Mouse (Mus musculus) embryonic fibroblast, embryonic 13.5 days (primary cell): ENCODE data around the gene Slc4a4. TPM values are rescaled to one million over a fixed set of nuclear protein-coding genes. Genes with fewer than 3 reads are reported as not detected.

Experiments
- H3K27ac ChIP-seq: 2 replicates; pipeline ENCODE4 v1.5.1; 2012; ENCODE audit warnings: low read length, control low read depth, inconsistent platforms; ENCODE audit not compliant: insufficient read depth
- H3K4me1 ChIP-seq: 2 replicates; pipeline ENCODE4 v1.6.1; 2011; ENCODE audit warnings: low read length; ENCODE audit not compliant: control insufficient read depth, insufficient read depth
- H3K4me3 ChIP-seq: 2 replicates; pipeline ENCODE4 v1.5.1; 2011; ENCODE audit warnings: mild to moderate bottlenecking, control low read depth, low read length; ENCODE audit not compliant: insufficient read depth
- CTCF ChIP-seq: IDR thresholded peaks from 2 replicates; pipeline ENCODE4 v1.5.1; 2011; ENCODE audit warnings: mild to moderate bottlenecking, control low read depth, low read length, moderate library complexity, borderline replicate concordance; ENCODE audit not compliant: insufficient read depth
- POLR2A ChIP-seq: IDR thresholded peaks from 2 replicates; pipeline ENCODE4 v1.6.1; 2011; ENCODE audit warnings: low read depth, mild to moderate bottlenecking, control low read depth, low read length, moderate library complexity
- polyA plus RNA-seq: library from polyadenylated mRNA; stranded (reverse); fragments of >200 nt; gene quantifications from 2 replicates; pipeline ENCODE4 v1.2.4, GENCODE M21; 2011; ENCODE audit warnings: low read depth; ENCODE audit not compliant: missing spikeins, insufficient read length

Gene Slc4a4
- polyA plus RNA-seq, 1 experiment: 6.6 TPM

- Histone ChIP-seq H3K4me1 (no peaks in the 10 kb centered on the region), H3K4me3 (no peak overlapping the region), H3K27ac (no peak overlapping the region)
- TF ChIP-seq CTCF: no peak
- TF ChIP-seq POLR2A: no peak
Measured at GRCm38 (mm10) chr5:88952757-88953577, 66.3 kb downstream of the Slc4a4 start.

DNA sequence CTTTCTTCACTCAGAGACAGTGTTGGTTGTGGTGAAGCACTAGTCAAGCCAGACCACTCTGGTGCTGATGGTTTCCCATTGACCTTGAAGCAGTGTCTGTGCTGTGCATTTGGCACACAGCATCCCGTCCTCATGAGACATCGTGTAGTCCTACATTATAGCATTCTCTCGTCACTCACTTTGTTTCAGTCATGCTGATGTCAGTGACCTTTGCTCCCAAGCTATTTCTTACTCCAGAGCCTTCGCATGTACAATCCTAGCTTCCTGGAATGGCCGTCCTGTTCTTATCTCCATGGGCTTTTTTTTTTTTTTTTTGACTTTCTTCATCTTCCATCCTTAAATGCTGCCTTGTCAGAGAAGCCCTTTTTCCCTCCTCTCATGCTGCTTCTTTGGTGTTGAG, 71.1 kb downstream of the Slc4a4 start:
- TF ChIP-seq CTCF (no peak), POLR2A (no peak)
- no peak overlapping the region for H3K27ac ChIP-seq
- H3K4me3 ChIP-seq: no peak overlapping the region
- no peaks in the 10 kb centered on the region for H3K4me1 ChIP-seq

- no peak for TF ChIP-seq CTCF
- no peak for TF ChIP-seq POLR2A
- Histone ChIP-seq H3K4me3 (no peak overlapping the region), H3K4me1 (no peaks in the 10 kb centered on the region), H3K27ac (no peak overlapping the region)
Measured at GRCm38 (mm10) chr5:88958966-88959365, 72.3 kb downstream of the Slc4a4 start.

DNA sequence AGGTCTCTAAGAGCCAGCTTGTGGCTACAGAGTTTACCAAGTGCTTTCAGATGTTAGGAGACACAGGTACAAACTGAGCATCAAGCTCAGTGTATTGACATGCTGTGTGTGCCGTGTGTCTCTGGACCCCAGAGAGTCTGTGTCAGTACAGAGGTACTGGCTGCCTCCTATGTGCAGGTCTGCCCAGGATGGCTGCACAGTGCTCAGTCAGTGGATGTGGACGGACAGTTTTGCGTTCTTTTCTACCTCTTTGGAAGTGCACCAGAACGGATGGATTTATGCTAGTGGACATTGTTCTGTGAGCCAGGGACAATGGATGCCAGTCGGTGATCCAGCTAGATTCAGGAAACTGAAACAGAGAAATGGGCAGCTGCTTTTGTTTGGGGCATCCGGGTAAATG, 72.8 kb downstream of the Slc4a4 start:
- Histone ChIP-seq H3K4me1 (no peaks in the 10 kb centered on the region), H3K4me3 (no peak overlapping the region), H3K27ac (no peak overlapping the region)
- no peak for TF ChIP-seq CTCF
- TF ChIP-seq POLR2A: no peak

DNA sequence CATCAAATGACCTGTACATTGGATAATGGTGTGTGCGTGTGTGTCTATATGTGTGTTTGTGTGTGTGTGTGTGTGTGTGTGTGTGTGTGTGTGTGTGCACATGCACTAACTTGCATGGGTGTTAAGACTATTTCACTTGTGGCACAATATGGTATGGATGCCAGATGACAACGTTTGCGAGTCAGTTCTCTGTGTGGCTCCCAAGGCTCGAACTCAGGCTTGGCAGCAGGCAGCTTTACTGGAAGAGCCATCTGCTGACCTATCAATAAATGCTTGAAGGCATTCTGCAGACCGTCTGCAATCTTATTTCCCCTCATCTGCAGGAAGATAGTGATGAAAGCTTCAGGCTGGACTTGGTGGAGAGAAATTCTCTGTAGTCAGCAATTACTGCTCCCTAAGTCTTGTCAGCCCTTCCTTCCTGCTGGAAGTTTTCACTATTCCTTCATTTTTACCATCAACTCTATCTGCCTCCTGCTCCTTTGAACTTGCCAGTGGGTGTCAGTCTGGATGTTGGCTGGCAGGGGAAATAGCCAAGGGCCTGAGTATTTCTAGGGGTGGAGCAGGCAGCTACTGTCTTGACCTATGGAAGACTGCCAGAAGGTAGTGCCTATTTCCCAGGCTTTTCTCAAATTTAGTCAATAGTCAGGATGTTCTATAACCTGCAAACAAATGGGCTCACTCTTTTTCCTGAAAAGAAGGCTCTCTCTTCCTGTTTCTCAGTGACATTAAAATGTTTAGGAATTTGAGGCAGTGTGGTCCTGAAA, 73.9 kb downstream of the Slc4a4 start:
- no peak overlapping the region for H3K27ac ChIP-seq
- no peak for TF ChIP-seq CTCF
- TF ChIP-seq POLR2A: no peak
- H3K4me3 ChIP-seq: no peak overlapping the region
- peaks cover 4% of the 10 kb centered on the region; the same call in 1 of the 2 replicates for H3K4me1 ChIP-seq

- peaks cover 6% of the 10 kb centered on the region; the same call in 1 of the 2 replicates for H3K4me1 ChIP-seq
- TF ChIP-seq POLR2A (no peak), CTCF (no peak)
- H3K27ac ChIP-seq: no peak overlapping the region
- no peak overlapping the region for H3K4me3 ChIP-seq
Measured at GRCm38 (mm10) chr5:88961351-88961761, 74.7 kb downstream of the Slc4a4 start.

DNA sequence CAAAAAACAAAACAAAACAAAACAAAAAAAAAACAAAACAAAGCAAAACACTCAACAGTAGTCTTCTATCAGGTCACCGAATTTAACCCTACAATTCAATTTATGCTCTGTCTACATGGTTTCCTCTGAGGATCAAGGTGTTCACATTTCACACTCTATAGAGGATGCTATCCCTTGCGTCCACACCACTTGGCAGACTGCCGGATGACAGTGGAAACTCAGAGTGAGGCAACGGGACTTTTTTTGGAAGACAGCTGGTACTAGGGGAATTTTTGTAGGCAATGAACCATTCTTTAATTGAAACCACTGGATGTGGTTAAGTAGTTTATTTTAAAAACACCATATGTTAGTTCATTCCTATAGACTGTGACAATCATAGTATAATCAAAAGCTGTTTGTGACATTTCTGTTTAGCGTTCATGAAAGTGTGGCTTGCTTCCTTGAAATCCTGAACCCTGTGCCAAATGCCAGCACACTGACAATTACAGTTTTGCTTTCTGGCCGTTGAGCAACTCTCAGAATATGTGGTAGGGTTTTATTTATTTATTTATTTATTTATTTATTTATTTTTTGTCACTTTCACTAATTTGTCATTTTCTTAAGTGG, 78.2 kb downstream of the Slc4a4 start:
- TF ChIP-seq CTCF: no peak
- no peak for TF ChIP-seq POLR2A
- H3K4me1 ChIP-seq: peaks cover 13% of the 10 kb centered on the region
- H3K4me3 ChIP-seq: no peak overlapping the region
- H3K27ac ChIP-seq: no peak overlapping the region

DNA sequence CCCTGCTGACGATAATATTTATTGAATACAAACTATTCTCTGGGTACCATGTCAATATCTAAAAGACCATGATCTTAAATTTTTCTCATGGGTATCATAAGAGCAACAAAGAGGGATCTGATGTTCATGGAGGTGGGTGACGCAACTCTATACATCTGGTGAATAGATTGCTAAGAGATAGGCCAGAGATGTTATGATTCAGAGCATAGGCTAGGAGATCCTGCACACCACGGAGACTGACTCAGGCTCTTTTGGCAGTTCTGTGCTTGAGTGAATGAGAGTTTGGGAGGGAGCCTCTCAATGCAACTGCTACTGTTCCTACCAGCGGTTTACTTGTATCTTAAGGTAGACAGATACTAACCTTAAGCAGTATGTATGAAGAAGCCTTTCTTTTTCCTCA, 79.9 kb downstream of the Slc4a4 start:
- Histone ChIP-seq H3K4me3 (no peak overlapping the region), H3K27ac (no peak overlapping the region), H3K4me1 (peaks cover 13% of the 10 kb centered on the region)
- TF ChIP-seq POLR2A (no peak), CTCF (no peak)

DNA sequence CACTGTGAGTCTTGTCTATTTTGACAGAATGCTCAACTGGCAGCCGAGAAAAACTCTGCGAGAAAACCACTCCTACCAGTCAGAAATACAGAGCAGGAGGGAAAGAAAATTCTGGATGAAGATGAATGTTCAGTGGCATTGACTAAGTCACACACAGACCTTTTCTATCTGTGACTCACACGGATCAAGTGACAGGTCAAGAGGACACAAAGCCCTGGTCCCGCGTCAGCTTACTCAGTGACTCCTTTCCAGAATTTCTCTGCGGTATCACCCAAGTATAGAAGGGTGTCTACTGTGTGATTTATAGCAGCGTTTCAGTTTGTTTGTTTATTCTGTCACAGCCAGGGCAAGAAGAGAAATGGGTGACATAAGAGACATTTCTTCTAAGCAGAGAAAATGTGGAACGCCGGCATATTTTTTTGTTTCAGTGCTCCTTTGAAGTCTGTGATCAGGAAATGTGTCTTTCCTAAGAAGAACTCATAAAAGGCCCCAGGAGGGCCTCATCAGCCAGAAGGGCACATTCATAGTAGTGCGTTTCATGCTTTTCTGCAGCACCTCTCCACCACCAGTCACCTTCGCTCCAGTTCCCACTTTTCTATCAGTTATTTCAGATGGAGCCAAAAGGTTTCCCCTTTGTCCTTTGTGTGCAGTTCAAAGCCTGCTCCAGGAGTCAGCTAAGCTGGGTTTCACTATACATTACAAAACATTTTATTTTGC, 82.5 kb downstream of the Slc4a4 start:
- no peak for TF ChIP-seq CTCF
- TF ChIP-seq POLR2A: no peak
- peaks cover 13% of the 10 kb centered on the region for H3K4me1 ChIP-seq
- H3K4me3 ChIP-seq: no peak overlapping the region
- H3K27ac ChIP-seq: no peak overlapping the region

DNA sequence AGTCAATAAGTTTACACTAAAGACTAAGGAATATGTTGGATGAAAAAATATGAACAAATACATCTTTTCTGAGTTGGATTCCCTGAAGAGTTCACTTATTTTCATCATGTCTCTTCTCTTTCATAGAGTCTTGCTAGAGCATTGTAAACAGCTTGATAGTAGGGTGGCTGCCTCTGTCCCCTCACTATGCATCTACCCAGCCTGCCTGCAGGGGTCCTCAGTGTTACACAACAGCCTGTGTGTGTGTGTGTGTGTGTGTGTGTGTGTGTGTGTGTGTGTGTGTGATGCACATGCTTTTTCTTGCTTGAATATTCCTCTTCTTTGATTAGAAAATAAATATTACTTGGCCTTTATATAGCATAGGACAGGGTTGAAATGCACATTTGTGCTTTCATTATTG, 84.9 kb downstream of the Slc4a4 start:
- H3K4me3 ChIP-seq: no peak overlapping the region
- no peak overlapping the region for H3K27ac ChIP-seq
- TF ChIP-seq POLR2A (no peak), CTCF (no peak)
- peaks cover 11% of the 10 kb centered on the region for H3K4me1 ChIP-seq
